Mouse (Mus musculus) heart, adult 9 months (tissue): ENCODE data around the gene Gad1.
"Not testable (repeated sequence)": the region's sequence is repeated elsewhere in the genome, so short reads cannot be mapped to it uniquely, and the experiment has no call there.

ENCODE experiments used
- DNase-seq, 2 experiments: peaks; one replicate each; pipeline ENCODE4 v3.0.0; 2022; ENCODE audit warnings: low spot score in 2 of 2

Gad1 gene

DNA sequence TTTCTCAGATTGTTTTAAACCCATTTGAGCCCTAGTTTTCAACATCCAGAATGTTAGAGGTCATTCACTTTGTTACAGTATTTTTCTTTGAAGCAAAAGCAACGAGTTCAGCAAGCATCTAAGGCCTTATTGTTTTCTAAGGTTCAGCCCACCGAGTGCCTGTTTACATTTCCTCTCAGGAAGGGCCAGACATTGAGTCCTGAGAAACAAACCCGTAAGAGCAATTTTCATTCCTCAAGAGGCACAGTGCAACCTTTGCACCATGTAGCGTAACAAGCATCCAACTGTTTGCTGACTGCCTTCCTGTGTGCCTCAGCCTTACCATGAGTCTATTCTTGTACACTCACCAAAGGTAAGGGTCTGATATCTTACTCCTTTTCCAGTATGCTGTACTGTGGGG, at the start of gene Gad1:
TSS of gene Gad1 (plus strand) at position 301 of the 400 bp plus-strand sequence.
- DNase-seq, result no peak

DNA sequence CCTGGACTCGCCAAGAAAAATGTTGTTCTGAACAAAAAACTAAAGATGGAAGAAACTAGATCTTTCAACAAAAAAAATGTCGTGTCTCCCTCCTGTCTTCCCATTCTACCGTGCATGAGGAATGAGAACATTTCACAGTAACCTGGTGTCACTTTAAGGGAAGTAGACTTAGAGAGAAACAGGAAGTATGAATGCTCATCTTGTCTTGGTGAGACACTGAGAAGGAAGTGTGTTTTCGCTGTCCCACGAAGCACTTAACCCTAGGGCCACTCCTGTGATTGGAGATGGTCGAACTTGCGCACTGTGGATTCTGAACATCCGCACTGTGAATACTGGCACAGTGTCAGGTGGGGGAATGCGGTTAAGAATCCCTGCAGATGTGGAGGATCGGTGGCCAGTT, 49.4 kb upstream of the Gad1 start:
- no peak for DNase-seq

DNA sequence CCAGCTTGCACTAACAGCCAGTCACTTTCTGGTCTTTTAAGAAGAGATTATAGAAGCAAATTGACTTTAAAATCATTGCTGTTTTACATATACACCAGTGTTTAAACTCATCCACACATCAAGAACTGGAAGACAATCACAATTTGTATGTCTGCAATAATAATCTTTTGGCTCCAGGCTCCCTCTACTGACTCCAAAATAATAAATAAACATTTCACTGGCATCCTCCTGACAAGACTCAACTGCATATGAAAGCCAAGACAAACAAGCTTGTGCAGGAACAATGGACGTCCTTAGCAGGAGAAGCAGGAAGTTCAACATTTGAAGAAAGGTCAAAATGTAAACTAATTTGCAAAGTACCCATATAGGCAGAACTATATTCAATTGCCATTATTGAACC, 47.6 kb upstream of the Gad1 start:
- no peak for DNase-seq

DNA sequence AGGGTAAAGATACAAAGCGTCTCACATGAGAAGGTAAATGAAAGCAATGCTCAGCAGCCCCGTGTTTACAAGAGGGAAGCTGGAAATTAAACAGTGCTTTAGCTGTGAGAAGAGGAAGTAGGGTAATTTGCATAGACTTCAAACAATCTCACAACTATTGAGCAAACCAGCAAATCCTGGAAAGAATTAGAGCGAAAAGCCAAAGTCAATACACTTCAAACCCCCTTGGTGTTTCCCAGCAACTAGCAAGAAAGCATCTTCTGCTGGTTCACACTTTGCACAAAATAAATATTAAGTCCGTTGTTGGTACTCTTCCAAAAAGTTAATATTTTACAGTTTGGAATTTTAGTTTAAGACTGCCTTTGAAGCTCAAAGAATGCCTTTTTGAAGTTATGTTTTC, 47.0 kb upstream of the Gad1 start:
- no peak for DNase-seq

DNA sequence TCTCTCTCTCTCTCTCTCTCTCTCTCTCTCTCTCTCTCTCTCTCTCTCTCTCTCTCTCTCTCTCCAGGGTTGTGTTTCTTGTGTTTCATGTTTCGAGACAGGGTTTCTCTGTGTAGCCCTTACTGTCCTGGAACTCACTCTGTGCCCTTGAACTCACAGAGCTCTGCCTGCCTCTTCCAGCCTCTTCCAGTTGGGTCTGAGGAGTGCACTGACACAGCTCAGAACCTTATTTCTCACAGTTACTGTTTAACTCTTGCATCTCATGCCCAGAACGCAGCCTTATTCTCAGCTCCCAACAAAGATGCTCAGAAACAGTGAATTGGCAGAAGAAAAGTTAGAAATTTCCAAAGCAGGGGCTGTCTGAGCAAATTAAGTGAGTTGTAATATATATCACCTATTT, 46.5 kb upstream of the Gad1 start:
- no peak for DNase-seq

DNA sequence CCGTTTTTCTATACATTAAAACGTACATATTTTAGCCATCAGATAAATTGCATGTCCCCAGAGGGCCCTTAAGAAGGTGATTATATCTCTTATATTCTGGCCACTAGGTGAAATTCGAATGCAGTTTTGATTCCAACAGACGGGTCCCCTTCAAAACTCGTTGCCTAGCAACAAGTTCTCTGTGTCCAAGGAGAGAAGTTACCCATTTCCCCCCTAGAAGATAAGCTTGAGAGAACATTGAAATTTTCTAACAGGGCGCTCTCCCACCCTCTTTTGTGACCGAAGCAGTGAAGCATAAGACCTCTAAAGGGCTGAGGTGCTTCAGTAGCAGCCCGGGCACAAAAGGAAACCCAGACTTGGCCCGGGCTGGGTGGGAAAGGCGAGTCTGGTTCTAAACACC, 44.4 kb upstream of the Gad1 start, which contains the start of gene Erich2:
TSS of gene Erich2 (plus strand) at position 324 of the 400 bp plus-strand sequence.
- no peak for DNase-seq

DNA sequence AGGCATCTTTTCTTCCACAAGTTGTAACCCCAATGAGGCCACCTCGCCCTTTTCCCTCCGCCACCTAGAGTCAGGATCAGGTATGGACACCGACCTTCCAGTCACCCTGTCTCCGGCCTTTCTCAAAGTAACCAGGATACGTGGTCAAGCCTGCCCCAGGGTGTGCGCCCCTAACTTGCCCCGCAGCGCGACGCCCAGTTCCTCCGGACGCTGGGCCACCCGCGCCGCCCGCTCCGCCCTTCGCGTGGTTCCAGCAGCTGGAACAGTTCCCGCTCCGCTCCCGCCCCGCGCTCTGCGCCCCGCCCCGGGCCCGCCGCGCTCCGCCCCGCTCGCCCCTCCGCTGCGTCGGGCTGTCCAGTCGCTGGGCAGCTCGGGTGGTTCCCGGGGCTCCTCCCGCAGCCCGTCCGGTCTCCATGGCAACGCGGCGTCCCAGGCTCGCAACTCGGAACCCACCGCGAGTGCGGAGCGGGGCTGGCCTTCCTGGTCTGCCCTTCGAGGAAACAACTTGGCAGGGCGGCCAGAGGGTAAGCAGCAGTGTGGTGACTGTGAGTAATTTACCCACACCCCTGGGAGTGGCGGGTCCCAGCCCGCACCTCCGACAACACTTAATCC, 43.7 kb upstream of the Gad1 start:
- peak; percentile 59 to 68 for DNase-seq

DNA sequence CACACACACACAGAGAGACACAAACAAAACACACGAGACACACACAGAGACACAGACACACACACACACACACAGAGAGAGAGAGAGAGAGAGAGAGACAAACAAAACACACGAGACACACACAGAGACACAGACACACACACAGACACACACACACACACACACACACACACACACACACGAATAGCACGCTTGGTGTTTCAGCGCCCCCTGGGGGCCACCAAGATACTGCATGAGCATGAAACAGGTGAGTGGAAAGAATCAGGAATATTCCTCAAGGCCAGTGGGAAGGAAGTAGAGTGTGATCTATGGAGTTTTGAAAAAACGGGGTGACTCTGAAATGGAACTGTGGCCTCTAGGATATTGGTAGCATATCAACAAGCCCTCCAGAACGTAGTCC, 14.6 kb upstream of the Gad1 start:
- not testable (repeated sequence) for DNase-seq

DNA sequence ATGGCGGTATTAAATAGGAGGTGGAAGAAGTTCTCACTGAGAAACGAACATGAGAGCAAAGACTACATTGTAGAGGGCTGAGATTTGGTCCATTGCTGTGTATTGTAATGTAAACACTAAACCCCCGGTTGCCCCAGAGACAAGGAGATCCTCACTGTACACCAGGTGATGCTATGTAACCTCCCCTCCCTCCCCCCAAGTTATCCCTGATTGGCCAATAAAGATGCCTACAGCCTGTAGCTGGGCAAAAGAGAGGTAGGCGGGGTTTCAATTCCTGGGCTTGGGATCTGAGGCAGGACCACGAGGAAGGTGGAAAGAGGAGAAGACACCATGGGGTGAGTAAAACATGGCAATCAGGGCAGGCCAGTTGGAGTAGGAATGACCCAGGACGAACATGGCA, 2.2 kb upstream of the Gad1 start:
- DNase-seq, result no peak

DNA sequence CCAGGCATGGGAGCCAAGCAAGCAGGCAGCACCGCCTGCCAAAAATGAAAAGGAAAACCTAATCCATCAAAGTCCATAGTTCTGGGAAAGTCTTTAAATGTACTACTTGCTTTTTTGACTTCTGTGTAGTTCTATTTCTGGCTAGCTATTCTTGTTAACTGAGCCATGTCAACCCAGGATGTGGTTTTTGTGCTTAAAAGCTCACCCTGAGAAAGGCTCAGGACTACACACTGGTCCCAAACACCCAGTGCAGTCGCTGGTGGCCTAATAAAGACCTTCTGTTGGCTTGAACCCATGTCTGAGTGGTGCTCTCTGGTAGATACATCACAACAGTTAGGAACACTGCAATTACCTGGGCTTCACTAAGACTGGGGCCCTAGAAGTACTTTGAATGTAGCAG, 1.4 kb upstream of the Gad1 start:
- DNase-seq, result no peak

DNA sequence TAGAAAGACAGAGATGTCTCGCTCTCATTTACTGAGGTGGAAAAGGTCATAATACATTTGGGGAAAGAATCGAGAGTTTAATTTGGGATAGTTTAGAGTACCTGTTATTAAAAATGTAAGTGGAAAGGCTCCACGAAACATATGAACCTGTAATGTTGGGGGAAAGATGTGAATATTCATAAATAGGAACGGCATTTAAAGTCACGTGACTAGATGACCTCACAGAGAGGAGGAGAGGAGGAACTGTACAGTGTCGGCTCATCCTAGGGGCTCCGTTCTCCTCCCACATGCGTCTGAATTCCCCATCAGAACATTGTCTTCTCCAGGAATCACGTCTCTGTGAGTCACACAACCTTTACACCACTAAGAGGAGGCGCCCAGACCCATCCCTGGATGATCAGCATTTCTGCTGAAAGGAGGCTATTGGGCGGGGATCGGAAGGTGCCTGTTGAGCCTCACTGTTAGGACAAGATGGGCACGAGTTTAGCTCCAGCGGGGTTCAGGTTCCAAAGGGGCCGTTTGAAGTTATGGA, 739 bp upstream of the Gad1 start:
- DNase-seq, result no peak

DNA sequence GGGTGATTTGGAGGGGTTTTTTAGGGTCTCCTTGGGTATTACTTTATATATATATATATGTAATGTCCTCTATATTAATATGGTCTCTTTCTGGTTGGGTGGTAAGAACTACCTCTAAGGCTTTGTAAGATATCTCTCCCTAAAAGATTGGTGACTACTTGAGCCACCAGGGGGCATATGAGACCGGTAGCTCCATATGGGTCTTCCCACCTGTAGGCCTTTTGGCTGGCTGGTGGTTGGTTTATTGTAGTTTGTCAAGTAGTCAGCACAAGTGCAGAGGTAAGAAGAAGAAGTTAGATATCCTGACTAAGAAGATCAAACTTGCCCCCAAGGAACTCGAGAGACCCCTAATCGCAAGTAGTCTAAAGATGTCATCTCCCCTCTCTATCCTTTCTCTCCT, 954 bp downstream of the Gad1 start:
- no peak for DNase-seq

DNA sequence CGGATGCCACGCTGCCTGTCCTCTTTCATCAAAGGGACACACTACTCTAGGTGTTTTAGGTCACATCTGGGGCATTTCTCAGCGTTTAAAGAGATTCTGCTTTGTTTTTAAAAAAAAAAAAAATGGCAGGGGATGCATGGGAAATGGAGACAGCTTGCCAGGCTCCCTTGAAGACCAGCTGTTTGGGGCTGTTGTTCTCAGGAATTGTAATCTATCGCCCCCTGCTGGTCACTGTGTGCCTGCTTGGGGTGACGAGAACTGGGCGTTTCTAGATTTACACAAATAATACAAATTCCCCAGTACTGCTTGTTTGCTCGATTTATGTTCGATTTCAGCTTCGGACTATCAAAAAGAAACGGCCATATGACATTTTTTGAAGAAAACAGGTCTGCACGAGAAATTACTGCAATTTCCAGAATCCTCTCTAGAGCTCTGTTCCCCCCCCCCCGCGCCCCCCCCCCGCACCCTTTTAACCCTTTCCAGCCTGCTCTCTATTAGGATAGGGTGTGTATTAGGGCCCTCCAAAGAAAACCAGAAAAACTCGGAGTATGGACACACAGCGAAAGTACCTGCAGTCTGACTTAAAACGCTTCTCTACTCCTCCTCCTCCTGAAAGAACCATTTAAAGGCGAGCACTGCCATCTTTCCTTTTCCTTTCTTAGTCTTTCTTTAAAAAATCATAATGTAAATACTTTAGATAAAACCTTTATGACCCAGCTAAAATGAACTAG, 5.4 kb downstream of the Gad1 start:
- DNase-seq, result peak; percentile 49 to 50

DNA sequence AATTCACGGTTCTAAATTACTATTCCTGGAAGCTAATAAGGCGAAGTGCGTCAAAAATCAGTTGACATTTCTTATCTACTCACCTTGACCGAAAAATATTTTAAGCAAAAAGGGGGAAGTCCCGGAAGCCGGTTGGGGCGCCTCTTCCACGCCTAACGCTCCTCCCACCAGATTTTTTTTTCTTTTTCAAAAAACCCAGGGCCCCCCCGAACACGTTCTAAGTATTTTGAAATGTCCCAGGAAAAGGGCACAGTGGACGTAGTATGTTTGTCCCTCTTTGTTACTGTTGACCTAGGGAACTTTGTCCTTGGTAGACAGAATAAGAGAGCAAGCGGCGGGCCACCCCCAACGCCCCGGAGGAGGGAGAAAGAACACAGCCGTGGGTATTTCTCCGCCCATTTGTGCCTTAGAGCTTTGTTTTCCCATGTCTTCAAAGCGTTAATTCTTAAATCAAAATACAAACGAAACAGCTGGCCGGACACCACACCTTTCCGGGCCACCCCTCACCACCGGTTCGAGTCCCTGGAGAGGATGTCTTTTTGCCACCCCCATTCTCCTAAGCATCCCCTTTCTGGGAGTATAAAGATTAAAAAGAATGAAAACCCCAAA, 6.1 kb downstream of the Gad1 start:
- no peak for DNase-seq

DNA sequence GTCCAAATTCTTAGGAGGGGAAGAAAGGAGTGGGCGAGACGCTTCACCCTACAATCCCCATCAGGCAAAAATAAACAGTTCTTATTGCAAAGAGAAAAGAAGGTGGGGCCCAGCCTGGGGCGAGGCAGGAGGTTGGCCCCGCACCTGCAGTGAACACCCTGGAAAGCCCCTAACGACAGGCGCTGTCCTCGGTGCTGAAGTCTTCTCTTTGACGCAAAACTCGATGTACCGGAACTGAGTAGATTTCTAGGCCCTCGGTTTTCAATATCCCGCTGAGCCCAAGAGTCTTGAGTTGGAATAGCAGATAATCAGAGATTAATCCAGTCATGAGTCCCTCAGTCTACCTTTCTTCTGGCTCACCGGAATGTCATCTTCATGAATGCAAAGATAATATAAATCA, 6.6 kb downstream of the Gad1 start:
- peak; percentile 12 to 31 for DNase-seq

DNA sequence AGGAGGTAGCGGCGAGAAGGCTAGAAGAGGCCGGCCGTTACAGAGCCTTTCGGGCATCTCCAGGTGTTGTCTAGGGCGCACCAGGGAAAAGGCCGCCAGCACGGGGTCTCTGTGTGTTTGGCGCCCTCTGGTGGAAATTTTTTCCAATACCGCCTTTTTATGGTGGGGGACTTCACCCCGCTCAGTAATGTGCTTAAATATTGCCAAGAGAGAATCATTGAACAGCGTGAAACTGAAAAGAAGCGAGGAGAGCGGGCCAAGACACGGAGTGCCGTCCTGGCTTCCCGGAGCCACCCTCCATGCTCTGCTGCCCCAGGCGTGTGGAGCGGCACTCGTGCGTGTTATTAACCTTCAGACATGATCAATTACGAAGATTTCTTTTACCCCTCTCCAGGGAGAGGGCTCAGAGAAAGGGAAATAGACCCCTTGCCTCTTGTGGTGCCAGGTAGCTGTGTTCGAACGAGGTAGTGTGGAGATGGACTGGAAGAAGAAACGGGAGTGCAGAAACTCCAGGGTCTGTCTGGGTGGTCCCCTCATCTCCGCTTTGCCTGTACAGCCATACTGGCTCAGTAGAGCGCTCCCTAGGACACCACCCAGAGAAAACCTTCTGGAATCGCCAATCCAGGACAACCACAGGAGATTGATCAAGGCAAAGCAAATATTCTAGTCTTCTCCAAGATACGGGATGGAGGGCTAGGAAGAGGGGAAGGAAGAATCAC, 8.4 kb downstream of the Gad1 start:
- DNase-seq, result peak in 1 of 2 experiments; percentile 12

DNA sequence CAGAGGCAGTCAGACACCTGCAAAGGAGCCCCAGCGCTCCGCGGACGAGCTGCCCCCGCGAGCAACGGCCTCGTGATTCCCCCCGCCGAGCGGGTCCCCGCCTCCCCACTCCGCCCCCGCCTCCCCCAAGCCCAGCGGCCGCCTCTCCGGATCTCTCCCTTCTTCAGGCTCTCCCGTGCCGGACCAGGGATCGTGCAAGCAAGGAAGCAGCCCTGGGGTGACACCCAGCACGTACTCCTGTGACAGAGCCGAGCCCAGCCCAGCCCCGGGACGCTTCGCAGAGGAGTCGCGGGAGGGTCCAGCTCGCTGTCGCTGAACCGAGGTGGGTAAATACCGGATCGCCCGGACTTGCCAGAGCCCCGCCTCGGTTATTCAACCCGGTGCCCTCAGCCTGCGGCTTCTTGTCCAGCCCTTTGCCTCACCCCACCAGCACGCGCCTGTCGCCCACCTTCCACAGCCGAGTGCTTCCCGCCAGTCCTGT, 9.2 kb downstream of the Gad1 start:
- no peak for DNase-seq

DNA sequence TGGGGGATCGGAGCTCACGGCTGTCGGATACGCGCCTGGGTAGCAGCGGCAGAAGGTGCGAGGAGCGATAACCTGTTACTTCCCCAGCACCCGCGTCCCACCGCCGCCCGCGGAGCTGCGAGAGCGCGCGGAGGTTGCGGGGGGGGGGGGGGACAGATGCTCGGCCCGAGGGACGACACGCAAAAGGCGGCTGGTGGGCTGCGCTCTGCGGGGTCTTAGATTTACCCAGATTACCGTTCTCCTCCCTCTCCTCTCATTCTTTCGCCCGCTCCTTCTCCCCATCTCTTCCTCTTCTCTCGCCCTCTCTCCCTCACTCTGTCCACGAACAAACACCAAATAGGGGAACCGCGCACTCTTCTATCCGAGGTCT, 9.7 kb downstream of the Gad1 start:
- DNase-seq, result no peak

DNA sequence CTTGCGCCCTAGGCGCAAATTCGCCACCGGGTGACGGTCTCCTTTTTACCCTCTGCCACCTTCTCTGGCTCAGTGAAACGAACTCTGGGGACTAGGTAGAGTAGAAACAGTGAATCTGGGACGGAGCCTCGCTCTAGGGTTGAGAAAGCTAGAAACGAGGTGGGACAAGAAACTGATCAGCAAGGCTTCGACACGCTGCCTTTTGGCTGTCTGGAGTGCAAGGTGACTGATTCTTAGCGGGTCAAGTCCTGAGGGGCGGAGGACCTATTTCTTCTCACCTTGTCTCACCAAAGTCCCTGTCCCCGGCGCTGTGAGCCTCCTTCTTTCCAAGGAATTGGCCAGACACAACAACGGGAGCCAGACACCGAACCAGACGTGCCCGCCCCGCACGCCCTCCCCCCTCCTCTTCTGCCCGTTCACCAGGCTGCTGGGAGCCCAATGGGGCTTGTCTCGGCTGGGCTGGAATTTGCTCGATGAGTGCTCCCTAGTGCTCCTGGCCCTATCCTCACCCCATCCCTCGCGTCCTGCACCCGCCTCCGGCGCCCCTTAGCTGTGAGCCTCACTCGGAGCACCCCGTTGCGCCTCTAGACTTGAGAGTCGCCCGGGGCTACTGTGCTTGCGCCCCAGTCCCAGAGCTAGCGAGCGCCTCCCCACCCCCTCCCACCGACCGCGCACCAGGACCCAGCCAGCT, 10.3 kb downstream of the Gad1 start:
- no peak for DNase-seq

DNA sequence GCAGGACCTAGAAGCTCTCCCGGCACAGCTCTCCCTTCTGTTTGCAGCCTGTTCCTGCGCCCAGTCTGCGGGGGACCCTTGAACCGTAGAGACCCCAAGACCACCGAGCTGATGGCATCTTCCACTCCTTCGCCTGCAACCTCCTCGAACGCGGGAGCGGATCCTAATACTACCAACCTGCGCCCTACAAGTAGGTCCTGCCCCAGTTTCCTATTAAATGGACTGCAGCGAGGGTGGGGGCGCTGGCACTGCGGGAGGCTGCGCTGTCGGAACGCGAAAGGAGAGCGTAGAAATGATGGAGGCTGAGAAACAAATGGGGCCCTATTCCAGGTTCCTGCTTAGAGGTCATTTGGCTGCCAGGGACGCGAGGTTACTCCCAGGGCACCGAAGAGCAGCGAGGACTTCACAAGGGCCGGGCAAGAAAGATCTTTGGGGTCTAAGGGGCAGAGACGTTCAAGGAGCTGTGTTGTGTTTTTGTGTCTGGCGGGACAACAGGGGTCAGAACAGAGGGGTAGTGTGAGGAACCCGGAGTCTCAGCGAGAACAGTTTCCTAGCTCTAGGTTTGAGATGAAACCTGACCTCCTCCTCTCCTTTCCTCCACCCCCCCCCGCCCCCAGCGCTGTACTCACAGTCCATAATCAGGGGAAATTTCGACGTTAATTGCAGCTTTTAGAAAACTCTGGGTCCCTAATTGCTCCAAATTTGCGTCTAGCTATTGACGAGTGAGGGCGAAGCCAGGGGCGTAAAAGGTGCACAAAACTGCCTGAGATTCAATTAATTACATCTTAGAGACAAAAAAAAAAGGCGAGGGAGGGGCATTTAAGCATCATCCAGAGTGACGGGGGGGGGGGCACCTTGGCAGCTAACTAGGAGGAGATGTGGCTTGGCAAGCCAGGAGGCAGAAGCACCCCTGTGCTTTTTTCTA, 11.1 kb downstream of the Gad1 start:
- no peak for DNase-seq
